Mouse (Mus musculus): ENCODE measurements around the gene Trak1. TPM values are rescaled to one million over a fixed set of nuclear protein-coding genes. Genes with fewer than 3 reads are reported as not detected.

Trak1 gene
- polyA plus RNA-seq, 1 experiment from 2014 or later: 26.4 TPM

DNA sequence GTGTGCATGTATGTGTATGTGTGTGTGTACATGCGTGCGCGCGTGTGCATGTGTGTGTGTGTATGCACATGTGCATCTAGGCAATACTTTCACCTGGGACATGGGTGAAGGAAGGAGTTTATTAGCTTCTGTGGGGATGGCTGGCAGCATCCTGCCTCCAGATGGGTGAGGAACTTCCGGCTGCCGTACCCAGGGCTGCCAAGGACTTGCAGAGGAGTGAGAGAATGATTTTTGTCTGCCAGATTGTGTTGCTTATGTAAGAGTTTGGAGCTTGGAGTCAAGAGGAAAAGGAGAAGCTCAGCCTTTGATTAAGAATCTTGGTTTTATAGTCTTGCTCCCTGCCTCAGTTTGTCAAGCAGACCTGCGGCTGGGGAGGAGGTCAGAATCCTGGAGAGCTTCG, 208.0 kb downstream of the Trak1 start:
- Histone ChIP-seq H3K9me3 (ENCODE audit: control insufficient read depth, low read length) (no peaks in the 10 kb centered on the region), H3K4me2 (ENCODE audit: low read depth) (no peak overlapping the region), H3K4me3 (ENCODE audit: low read depth, low read length) (no peak overlapping the region), H3K36me3 (ENCODE audit: control insufficient read depth, insufficient read depth, low read length) (no peaks in the 10 kb centered on the region), H3K4me1 (ENCODE audit: control insufficient read depth, insufficient read depth, low read length) (no peaks in the 10 kb centered on the region), H3K27ac (ENCODE audit: low read depth, low read length) (no peak overlapping the region), H3K9ac (ENCODE audit: low read length) (no peak overlapping the region), H3K27me3 (ENCODE audit: control insufficient read depth, insufficient read depth, low read length) (no peaks in the 10 kb centered on the region)
- WGBS: 89% methylated on average over 8 of the region's 8 CpGs
- no peak for ATAC-seq (ENCODE audit: insufficient read depth, low FRiP score, low TSS enrichment)
- DNase-seq (ENCODE audit: low spot score): no peak

DNA sequence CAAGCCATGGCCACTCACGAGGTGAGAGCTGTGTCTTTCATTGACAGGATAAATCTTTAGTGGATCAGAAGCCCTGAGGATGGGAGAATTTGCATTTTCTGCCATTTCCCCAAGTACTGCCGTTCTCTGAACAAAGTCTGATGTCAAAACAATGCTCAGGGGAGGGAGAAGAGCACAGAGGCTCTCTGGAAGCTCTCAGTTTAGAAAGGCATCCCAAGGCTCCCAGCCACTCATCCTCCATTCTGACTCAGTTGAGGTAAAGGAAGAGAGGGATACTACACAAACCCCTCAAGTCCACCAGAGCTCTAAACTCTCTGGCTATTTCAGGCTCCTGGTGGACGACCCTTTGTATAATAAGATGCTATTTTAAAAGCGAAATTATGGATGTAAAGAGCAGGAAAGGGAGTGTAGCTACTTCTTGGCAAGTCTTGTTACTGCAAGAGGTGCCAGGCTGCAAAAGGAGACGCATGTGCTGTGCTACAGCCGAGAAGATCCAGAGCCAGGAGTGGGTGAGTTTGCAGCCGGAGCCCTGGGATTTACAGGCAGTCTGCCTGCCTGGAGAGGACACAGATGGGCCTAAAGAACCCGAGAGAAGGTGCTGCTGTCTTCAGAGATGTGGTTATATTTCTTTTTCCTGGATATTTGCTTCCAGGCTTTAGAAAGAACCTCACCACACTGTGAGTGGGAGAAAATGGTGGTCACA, 209.3 kb downstream of the Trak1 start:
- H3K9ac ChIP-seq (ENCODE audit: low read length): no peak overlapping the region
- ATAC-seq (ENCODE audit: insufficient read depth, low FRiP score, low TSS enrichment) (no peak), DNase-seq (ENCODE audit: low spot score) (no peak)
- H3K27ac ChIP-seq (ENCODE audit: low read depth, low read length): no peak overlapping the region
- H3K4me1 ChIP-seq (ENCODE audit: control insufficient read depth, insufficient read depth, low read length): no peaks in the 10 kb centered on the region
- 77% methylated on average over 8 of the region's 8 CpGs for WGBS
- no peaks in the 10 kb centered on the region for H3K36me3 ChIP-seq (ENCODE audit: control insufficient read depth, insufficient read depth, low read length)
- no peaks in the 10 kb centered on the region for H3K27me3 ChIP-seq (ENCODE audit: control insufficient read depth, insufficient read depth, low read length)
- no peak overlapping the region for H3K4me3 ChIP-seq (ENCODE audit: low read depth, low read length)
- H3K4me2 ChIP-seq (ENCODE audit: low read depth): no peak overlapping the region
- no peaks in the 10 kb centered on the region for H3K9me3 ChIP-seq (ENCODE audit: control insufficient read depth, low read length)

DNA sequence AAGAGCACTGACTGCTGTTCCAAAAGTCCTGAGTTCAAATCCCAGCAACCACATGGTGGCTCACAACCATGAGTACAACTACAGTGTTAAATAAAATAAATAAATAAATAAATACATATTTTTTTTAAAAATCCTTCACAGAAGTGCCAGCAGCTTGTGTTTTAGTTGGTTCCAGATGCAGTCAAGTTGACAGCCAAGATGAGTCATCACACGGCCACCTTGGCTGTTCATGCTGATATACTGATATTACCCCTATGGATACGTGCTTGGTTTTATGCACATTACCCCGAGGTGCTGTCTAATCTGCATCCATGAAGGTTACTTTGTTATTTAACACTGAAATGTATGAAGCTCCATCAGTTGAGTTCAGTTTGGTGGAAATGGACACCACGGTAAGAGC, 214.6 kb downstream of the Trak1 start:
- ATAC-seq (ENCODE audit: insufficient read depth, low FRiP score, low TSS enrichment) (no peak), DNase-seq (ENCODE audit: low spot score) (no peak)
- H3K9me3 ChIP-seq (ENCODE audit: control insufficient read depth, low read length): no peaks in the 10 kb centered on the region
- no peak overlapping the region for H3K9ac ChIP-seq (ENCODE audit: low read length)
- no peaks in the 10 kb centered on the region for H3K36me3 ChIP-seq (ENCODE audit: control insufficient read depth, insufficient read depth, low read length)
- H3K27ac ChIP-seq (ENCODE audit: low read depth, low read length): no peak overlapping the region
- H3K4me1 ChIP-seq (ENCODE audit: control insufficient read depth, insufficient read depth, low read length): no peaks in the 10 kb centered on the region
- H3K27me3 ChIP-seq (ENCODE audit: control insufficient read depth, insufficient read depth, low read length): no peaks in the 10 kb centered on the region
- WGBS: 89% methylated on average over 4 of the region's 4 CpGs
- H3K4me2 ChIP-seq (ENCODE audit: low read depth): no peak overlapping the region
- no peak overlapping the region for H3K4me3 ChIP-seq (ENCODE audit: low read depth, low read length)

DNA sequence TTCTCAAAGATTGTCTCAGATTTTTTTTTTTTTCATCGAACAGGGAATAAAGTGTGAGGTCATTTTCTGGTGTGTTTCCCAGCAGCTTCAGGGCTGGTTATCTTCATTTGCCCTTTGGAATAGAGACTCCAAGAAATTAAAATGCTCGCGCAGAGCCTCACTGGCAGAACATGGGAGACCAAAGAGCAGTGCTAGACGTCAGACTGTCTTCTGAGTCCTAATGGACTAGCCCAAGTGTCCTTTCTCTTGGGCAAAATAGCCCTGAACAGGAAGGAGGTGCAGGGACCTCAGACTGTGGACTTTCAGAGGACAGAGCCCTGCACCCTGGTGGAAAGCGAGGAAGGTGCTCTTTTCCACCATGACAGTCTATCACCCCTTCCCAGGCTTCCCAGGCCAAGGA, 217.2 kb downstream of the Trak1 start:
- ATAC-seq (ENCODE audit: insufficient read depth, low FRiP score, low TSS enrichment): no peak

DNA sequence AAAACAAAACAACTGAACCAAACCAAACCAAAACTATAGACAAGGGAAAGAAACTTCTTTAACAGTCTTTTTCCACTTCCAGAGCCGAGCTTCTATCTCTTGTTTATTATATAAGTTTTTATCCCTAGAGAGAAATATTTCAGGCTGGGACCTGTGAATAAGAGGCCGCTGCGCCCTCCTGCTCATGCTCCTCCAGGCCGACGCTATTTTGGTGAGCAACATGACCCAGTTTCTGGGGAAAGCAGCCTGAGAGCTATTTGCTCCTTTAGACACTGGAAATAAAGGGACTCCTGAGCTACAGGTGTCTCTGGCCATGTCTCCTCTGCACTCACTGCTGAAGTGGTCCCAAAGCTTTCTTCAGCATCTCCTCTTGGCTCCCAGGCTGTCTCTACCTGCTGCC, 222.7 kb downstream of the Trak1 start:
- no peak overlapping the region for H3K4me3 ChIP-seq (ENCODE audit: low read depth, low read length)
- no peak overlapping the region for H3K27ac ChIP-seq (ENCODE audit: low read depth, low read length)
- no peaks in the 10 kb centered on the region for H3K27me3 ChIP-seq (ENCODE audit: control insufficient read depth, insufficient read depth, low read length)
- H3K4me2 ChIP-seq (ENCODE audit: low read depth): no peak overlapping the region
- ATAC-seq (ENCODE audit: insufficient read depth, low FRiP score, low TSS enrichment) (no peak), DNase-seq (ENCODE audit: low spot score) (no peak)
- no peaks in the 10 kb centered on the region for H3K36me3 ChIP-seq (ENCODE audit: control insufficient read depth, insufficient read depth, low read length)
- H3K4me1 ChIP-seq (ENCODE audit: control insufficient read depth, insufficient read depth, low read length): no peaks in the 10 kb centered on the region
- H3K9me3 ChIP-seq (ENCODE audit: control insufficient read depth, low read length): no peaks in the 10 kb centered on the region
- WGBS: 86% methylated on average over 5 of the region's 5 CpGs
- no peak overlapping the region for H3K9ac ChIP-seq (ENCODE audit: low read length)

More for the DNA sequence above, 217.2 kb downstream of the Trak1 start:
- Histone ChIP-seq H3K27ac (ENCODE audit: low read depth, low read length) (no peak overlapping the region), H3K27me3 (ENCODE audit: control insufficient read depth, insufficient read depth, low read length) (no peaks in the 10 kb centered on the region), H3K9me3 (ENCODE audit: control insufficient read depth, low read length) (no peaks in the 10 kb centered on the region), H3K36me3 (ENCODE audit: control insufficient read depth, insufficient read depth, low read length) (no peaks in the 10 kb centered on the region), H3K4me1 (ENCODE audit: control insufficient read depth, insufficient read depth, low read length) (no peaks in the 10 kb centered on the region), H3K4me3 (ENCODE audit: low read depth, low read length) (no peak overlapping the region), H3K9ac (ENCODE audit: low read length) (no peak overlapping the region), H3K4me2 (ENCODE audit: low read depth) (no peak overlapping the region)
- WGBS: 88% methylated on average over 5 of the region's 5 CpGs
- no peak for DNase-seq (ENCODE audit: low spot score)

Other genes starting within 250 kb of the Trak1 start
- 133 and 153 TPM in 2 replicates for gene Ulk4, start 20.3 kb upstream of the Trak1 start, polyA plus RNA-seq (2014; fragmentation: Nextera tagmentation; extraction: Ambion mirVana)
- gene Cck, start 198.2 kb downstream of the Trak1 start, polyA plus RNA-seq (2014; fragmentation: Nextera tagmentation; extraction: Ambion mirVana): 2.1 and 2.2 TPM in 2 replicates

Data from neural tube, embryonic 11.5 days (tissue).